Mouse (Mus musculus): ENCODE measurements around the gene Tada2a.

GRCm38 (mm10) chr11:84129799-84130185 is 392 bp upstream of the Tada2a start:
- TF ChIP-seq CTCF (IDR thresholded peaks at IDR 0.05; ENCODE audit: insufficient read depth, low read length): no peak
- TF ChIP-seq POLR2A (IDR thresholded peaks at IDR 0.05; ENCODE audit: borderline replicate concordance, extremely low read depth, low read depth, low read length): no peak
